Mouse (Mus musculus): ENCODE results near the gene Hs6st3. TPM values are rescaled to one million over a fixed set of nuclear protein-coding genes. Genes with fewer than 3 reads are reported as not detected.

Gene Hs6st3
- polyA plus RNA-seq, 1 experiment: 1.2 TPM

GRCm38 (mm10) chr14:119283951-119284350 is 145.8 kb downstream of the Hs6st3 start:
- Histone ChIP-seq H3K27ac (ENCODE audit: insufficient read depth, low read length) (no peak overlapping the region), H3K27me3 (ENCODE audit: control insufficient read depth, insufficient read depth, low read length, poor library complexity, severe bottlenecking) (no peaks in the 10 kb centered on the region), H3K9ac (ENCODE audit: low read depth, poor library complexity, severe bottlenecking) (no peak overlapping the region), H3K4me1 (ENCODE audit: control insufficient read depth, insufficient read depth, low read length) (no peaks in the 10 kb centered on the region), H3K4me3 (ENCODE audit: low read depth, low read length) (no peak overlapping the region), H3K9me3 (replicated peaks; ENCODE audit: control insufficient read depth, insufficient read depth, low read length, poor library complexity, severe bottlenecking) (no peaks in the 10 kb centered on the region), H3K36me3 (ENCODE audit: control insufficient read depth, insufficient read depth, low read length, poor library complexity, severe bottlenecking) (no peaks in the 10 kb centered on the region)
- TF ChIP-seq EP300 (IDR thresholded peaks at IDR 0.05; ENCODE audit: insufficient read depth, low read depth, low read length): no peak

- Histone ChIP-seq H3K36me3 (ENCODE audit: control insufficient read depth, insufficient read depth, low read length, poor library complexity, severe bottlenecking) (no peaks in the 10 kb centered on the region), H3K9ac (ENCODE audit: low read depth, poor library complexity, severe bottlenecking) (no peak overlapping the region), H3K4me1 (ENCODE audit: control insufficient read depth, insufficient read depth, low read length) (no peaks in the 10 kb centered on the region), H3K27ac (ENCODE audit: insufficient read depth, low read length) (no peak overlapping the region), H3K4me3 (ENCODE audit: low read depth, low read length) (no peak overlapping the region), H3K9me3 (replicated peaks; ENCODE audit: control insufficient read depth, insufficient read depth, low read length, poor library complexity, severe bottlenecking) (no peaks in the 10 kb centered on the region), H3K27me3 (ENCODE audit: control insufficient read depth, insufficient read depth, low read length, poor library complexity, severe bottlenecking) (no peaks in the 10 kb centered on the region)
- TF ChIP-seq POLR2A (IDR thresholded peaks at IDR 0.05; ENCODE audit: insufficient read depth, low read length) (no peak), CTCF (IDR thresholded peaks at IDR 0.05; ENCODE audit: low read depth, low read length) (no peak), EP300 (IDR thresholded peaks at IDR 0.05; ENCODE audit: insufficient read depth, low read depth, low read length) (no peak)
Measured at GRCm38 (mm10) chr14:119289668-119290067, 151.5 kb downstream of the Hs6st3 start.

- Histone ChIP-seq H3K27me3 (ENCODE audit: control insufficient read depth, insufficient read depth, low read length, poor library complexity, severe bottlenecking) (no peaks in the 10 kb centered on the region), H3K9ac (ENCODE audit: low read depth, poor library complexity, severe bottlenecking) (no peak overlapping the region), H3K4me3 (ENCODE audit: low read depth, low read length) (no peak overlapping the region), H3K9me3 (replicated peaks; ENCODE audit: control insufficient read depth, insufficient read depth, low read length, poor library complexity, severe bottlenecking) (no peaks in the 10 kb centered on the region), H3K27ac (ENCODE audit: insufficient read depth, low read length) (no peak overlapping the region), H3K36me3 (ENCODE audit: control insufficient read depth, insufficient read depth, low read length, poor library complexity, severe bottlenecking) (no peaks in the 10 kb centered on the region), H3K4me1 (ENCODE audit: control insufficient read depth, insufficient read depth, low read length) (no peaks in the 10 kb centered on the region)
- no peak for TF ChIP-seq POLR2A (IDR thresholded peaks at IDR 0.05; ENCODE audit: insufficient read depth, low read length)
- no peak for TF ChIP-seq EP300 (IDR thresholded peaks at IDR 0.05; ENCODE audit: insufficient read depth, low read depth, low read length)
- no peak for TF ChIP-seq CTCF (IDR thresholded peaks at IDR 0.05; ENCODE audit: low read depth, low read length)
Measured at GRCm38 (mm10) chr14:119294071-119294470, 155.9 kb downstream of the Hs6st3 start.

- Histone ChIP-seq H3K27me3 (ENCODE audit: control insufficient read depth, insufficient read depth, low read length, poor library complexity, severe bottlenecking) (no peaks in the 10 kb centered on the region; the same call in 1 of the 2 replicates), H3K27ac (ENCODE audit: insufficient read depth, low read length) (no peak overlapping the region), H3K9me3 (replicated peaks; ENCODE audit: control insufficient read depth, insufficient read depth, low read length, poor library complexity, severe bottlenecking) (no peaks in the 10 kb centered on the region), H3K4me1 (ENCODE audit: control insufficient read depth, insufficient read depth, low read length) (no peaks in the 10 kb centered on the region), H3K4me3 (ENCODE audit: low read depth, low read length) (no peak overlapping the region), H3K36me3 (ENCODE audit: control insufficient read depth, insufficient read depth, low read length, poor library complexity, severe bottlenecking) (no peaks in the 10 kb centered on the region), H3K9ac (ENCODE audit: low read depth, poor library complexity, severe bottlenecking) (no peak overlapping the region)
- TF ChIP-seq EP300 (IDR thresholded peaks at IDR 0.05; ENCODE audit: insufficient read depth, low read depth, low read length) (no peak), POLR2A (IDR thresholded peaks at IDR 0.05; ENCODE audit: insufficient read depth, low read length) (no peak), CTCF (IDR thresholded peaks at IDR 0.05; ENCODE audit: low read depth, low read length) (no peak)
Measured at GRCm38 (mm10) chr14:119306461-119306860, 168.3 kb downstream of the Hs6st3 start.

- Histone ChIP-seq H3K27ac (ENCODE audit: insufficient read depth, low read length) (no peak overlapping the region), H3K9ac (ENCODE audit: low read depth, poor library complexity, severe bottlenecking) (no peak overlapping the region), H3K4me1 (ENCODE audit: control insufficient read depth, insufficient read depth, low read length) (no peaks in the 10 kb centered on the region), H3K27me3 (ENCODE audit: control insufficient read depth, insufficient read depth, low read length, poor library complexity, severe bottlenecking) (no peaks in the 10 kb centered on the region), H3K36me3 (ENCODE audit: control insufficient read depth, insufficient read depth, low read length, poor library complexity, severe bottlenecking) (no peaks in the 10 kb centered on the region), H3K4me3 (ENCODE audit: low read depth, low read length) (no peak overlapping the region), H3K9me3 (replicated peaks; ENCODE audit: control insufficient read depth, insufficient read depth, low read length, poor library complexity, severe bottlenecking) (no peaks in the 10 kb centered on the region)
- TF ChIP-seq CTCF (IDR thresholded peaks at IDR 0.05; ENCODE audit: low read depth, low read length) (no peak), POLR2A (IDR thresholded peaks at IDR 0.05; ENCODE audit: insufficient read depth, low read length) (no peak), EP300 (IDR thresholded peaks at IDR 0.05; ENCODE audit: insufficient read depth, low read depth, low read length) (no peak)
Measured at GRCm38 (mm10) chr14:119318379-119318778, 180.2 kb downstream of the Hs6st3 start.

- H3K27me3 ChIP-seq (ENCODE audit: control insufficient read depth, insufficient read depth, low read length, poor library complexity, severe bottlenecking): no peaks in the 10 kb centered on the region
- TF ChIP-seq CTCF (IDR thresholded peaks at IDR 0.05; ENCODE audit: low read depth, low read length): no peak
- no peak for TF ChIP-seq EP300 (IDR thresholded peaks at IDR 0.05; ENCODE audit: insufficient read depth, low read depth, low read length)
- no peak for TF ChIP-seq POLR2A (IDR thresholded peaks at IDR 0.05; ENCODE audit: insufficient read depth, low read length)
- H3K9me3 ChIP-seq (replicated peaks; ENCODE audit: control insufficient read depth, insufficient read depth, low read length, poor library complexity, severe bottlenecking): no peaks in the 10 kb centered on the region
- no peak overlapping the region for H3K9ac ChIP-seq (ENCODE audit: low read depth, poor library complexity, severe bottlenecking)
- no peak overlapping the region for H3K27ac ChIP-seq (ENCODE audit: insufficient read depth, low read length)
- H3K4me3 ChIP-seq (ENCODE audit: low read depth, low read length): no peak overlapping the region
- no peaks in the 10 kb centered on the region for H3K36me3 ChIP-seq (ENCODE audit: control insufficient read depth, insufficient read depth, low read length, poor library complexity, severe bottlenecking)
- no peaks in the 10 kb centered on the region for H3K4me1 ChIP-seq (ENCODE audit: control insufficient read depth, insufficient read depth, low read length)
Measured at GRCm38 (mm10) chr14:119347236-119347635, 209.1 kb downstream of the Hs6st3 start.

Measured in ES-Bruce4 (cell line).